Mouse (Mus musculus): ENCODE data around the gene Snx19.

Gene Snx19

DNA sequence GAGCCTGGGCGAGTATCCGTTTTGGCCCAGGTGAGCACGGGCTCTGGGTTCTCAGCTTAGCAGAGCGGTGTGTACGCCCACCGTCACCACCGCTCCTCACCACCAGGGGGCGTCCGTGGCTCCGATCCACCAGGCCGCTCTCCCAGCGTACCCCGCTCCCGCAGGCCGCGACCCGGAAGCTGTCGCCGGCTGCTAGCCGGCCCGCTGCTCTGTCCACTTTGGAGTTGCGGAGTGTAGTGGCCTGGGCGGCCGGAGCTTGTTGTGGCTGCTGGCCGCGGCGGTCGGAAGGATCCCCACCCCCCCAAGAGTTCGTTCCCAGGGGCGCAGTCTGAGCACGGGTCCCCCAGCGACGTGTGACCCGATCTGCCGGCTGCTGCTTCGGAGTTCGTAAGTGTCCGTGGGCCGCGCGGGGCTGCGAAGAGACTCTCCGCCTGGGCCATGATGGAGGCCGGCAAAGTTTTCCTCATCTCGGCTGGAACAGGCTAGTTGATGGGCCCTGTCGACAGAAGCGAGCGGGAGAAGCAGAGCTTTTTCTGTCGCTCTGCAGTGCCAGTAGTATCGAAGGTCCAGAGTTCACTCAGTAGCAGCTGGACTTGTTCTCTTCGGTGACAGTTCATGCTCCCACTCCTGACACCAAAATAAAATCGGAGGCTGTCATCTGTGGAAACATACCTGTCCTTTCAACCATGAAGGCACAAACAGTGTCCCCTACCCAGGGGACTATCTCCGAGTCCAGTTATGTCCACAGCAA, at the start of gene Snx19:
Gene Snx19 (plus strand): TSS at position 227 of the 751 bp plus-strand sequence.
- peak; percentile 65 for DNase-seq (ENCODE audit: low spot score)

DNA sequence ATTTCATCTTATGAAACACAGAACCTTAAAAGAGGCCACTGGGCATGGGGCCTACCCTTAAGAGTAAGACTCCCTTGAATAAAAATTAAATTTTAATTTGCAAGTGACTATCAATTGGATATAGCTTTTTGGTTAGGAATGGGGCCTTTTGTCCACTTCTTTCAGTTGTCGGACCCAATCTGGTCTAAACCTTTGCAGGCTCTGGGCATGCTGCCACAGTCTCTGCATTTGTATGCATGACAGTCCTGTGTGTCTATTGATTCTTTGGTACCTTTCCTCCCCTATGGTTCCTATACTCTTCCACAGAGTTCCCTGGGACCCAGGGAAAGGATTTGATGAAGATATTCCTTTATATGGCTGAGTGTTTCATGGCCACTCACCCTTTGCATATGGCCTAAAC, 26.1 kb upstream of the Snx19 start:
- DNase-seq (ENCODE audit: low spot score) = no peak

DNA sequence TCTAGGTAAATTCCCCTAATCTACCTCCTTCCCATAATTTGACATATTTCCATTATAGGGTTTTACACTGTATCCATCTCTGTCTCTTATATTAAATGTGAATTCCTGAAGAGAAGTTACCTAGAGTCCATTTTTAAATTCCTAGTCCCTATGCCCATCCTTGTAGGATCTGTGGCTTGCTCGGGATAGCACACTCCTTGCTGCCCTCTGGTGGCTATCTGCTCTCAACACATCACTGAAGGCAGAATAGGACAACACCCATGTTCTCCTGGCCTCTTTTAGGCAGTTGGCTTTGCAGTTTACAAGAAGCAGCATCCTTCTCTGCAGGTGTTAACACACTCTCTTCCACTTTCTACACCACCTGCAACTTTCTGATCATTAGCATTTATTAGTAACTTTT, 4.0 kb upstream of the Snx19 start:
- no peak for DNase-seq (ENCODE audit: low spot score)

DNA sequence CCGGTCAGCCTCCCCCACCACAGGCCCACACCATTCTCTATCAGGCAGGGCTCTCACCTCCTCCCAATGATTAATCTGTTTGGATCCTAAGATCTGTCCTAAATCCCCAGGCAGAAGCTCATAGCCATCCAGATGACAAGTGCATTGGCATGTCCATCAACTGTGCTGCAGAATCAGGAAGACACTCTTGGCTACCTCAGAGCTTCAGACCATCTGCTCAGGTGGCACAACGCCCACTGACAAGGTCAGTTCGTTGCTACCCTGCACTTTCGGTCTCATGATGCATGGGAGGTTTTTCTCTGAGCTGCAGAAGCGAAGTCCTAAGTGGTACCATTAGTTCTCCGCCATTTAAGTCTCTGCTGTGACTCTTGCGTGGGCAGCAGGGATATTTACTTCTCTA, 1.7 kb upstream of the Snx19 start:
- no peak for DNase-seq (ENCODE audit: low spot score)

DNA sequence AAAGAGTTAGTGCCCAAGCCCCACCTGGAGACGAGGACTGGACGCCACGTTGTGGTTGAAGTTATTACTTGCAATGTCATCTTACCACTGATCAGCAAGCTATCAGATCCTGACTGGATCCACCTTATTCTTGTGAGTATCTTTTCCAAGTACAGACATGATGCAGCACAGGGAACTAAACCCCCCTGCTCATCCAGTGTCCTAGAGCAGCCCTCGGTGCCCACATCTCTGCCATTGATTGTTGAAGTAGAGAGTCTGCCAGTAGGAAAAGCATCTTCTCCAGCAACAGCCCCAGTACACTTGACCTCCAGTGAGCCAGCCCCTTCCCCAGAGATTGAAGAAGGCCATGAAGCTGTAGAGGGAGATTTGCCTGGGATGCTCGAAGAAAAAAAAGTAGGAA, 1.3 kb downstream of the Snx19 start:
- no peak for DNase-seq (ENCODE audit: low spot score)

DNA sequence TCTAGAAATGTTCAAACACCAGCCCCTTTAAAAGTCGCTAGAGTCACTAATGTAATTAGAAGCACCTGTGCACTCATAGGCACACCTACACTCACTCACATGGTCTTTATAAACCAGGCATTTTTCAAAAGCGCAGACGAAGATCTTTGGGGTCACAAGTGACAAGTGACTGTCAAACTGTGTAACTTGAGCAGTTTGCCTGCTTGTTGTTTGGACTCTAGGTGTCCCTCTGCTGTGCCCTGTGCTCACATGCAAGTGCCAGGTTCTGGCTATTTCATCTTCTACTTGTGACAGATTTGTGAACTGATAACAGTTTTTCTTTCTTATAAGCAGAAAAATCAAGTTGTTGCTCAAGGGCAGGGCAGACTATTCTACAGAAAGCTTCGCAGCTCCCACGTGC, 3.5 kb downstream of the Snx19 start:
- DNase-seq (ENCODE audit: low spot score) = no peak

DNA sequence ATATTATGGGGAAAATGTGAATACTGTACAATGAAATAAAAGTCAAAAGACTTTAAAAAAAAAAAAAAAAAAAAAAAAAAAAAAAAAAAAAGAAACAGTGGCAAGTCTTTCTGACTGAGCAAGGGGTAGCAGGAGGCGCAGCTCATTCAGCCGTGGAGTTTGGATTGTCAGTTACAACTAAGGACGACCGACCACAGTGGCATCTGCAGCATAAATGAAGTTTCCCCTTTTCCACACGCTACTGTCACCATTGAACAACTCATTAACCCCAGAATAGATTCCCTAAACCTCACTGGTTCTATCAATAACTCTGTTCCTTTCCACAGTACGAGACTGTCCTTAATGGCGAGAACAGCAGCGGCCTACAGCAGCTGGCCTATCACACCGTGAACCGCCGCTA, 5.0 kb downstream of the Snx19 start:
- DNase-seq (ENCODE audit: low spot score) = no peak

DNA sequence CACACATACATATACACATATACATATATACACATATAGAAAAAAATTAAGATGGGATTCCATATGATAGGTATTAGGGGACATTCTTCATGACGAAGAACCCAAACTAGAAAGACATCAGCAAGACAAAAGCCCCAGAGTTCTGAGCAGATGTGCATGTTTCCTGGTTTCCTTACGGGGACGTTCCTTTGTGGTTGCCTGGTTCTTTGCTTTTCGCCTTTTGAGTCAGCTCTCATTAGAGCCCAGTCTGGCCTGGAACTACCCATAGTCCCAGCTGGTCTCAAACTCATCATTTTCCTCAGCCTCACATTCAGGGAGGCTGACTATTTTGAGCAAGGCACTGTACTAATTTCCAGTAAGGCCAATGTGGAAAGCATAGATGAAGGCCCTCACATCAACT, 7.0 kb downstream of the Snx19 start:
- no peak for DNase-seq (ENCODE audit: low spot score)

DNA sequence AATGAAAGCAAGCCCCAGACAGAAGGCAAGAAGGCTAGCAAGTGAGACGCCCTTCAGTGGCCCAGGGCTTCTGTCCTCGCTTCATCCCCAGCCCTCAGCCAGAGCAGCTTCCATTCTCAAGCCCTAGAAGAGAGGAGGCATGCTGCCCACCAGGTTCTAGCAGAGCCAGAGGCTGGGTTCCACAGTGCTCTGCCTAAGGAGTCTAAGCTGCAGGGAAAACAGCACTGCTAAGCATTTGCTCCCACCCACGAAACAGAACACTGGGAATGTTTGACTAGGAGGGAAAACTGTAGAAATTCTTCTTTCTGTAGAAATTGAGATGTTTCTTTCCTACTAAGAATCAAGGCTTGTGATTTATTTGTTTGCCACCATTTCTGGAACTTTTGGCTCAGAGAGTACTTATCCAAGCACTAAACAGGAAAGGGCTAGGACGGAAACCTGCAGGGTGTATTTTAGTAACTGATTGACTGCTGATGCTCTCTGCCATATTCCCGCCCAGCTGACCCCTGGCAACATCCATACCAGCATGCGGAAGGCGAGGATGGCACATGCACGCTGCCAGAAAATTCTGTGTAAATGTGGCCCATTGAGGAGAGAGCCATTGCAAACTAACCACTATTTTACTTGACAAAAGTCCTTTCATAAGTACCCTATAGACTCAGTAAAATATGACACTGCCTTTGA, 9.1 kb downstream of the Snx19 start:
- DNase-seq (ENCODE audit: low spot score) = no peak

DNA sequence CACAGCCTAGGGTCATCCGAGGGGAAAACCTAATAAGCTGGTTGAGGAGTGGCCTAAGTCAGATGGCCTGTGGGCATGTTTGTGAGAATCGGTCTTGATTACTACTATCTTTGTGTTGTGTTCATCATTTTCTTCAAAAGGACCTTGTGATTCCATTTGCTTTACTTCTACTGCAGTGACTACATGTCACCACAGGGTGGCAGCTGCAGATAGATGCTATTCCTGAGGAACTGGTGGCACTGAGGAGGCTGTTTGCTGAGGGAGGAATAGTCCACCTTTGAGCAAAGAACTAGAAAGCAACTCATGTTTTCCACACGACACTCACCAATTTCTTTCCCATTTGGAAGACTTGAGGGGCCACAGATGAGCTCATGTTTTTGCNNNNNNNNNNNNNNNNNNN, 11.6 kb downstream of the Snx19 start:
- DNase-seq (ENCODE audit: low spot score) = no peak

DNA sequence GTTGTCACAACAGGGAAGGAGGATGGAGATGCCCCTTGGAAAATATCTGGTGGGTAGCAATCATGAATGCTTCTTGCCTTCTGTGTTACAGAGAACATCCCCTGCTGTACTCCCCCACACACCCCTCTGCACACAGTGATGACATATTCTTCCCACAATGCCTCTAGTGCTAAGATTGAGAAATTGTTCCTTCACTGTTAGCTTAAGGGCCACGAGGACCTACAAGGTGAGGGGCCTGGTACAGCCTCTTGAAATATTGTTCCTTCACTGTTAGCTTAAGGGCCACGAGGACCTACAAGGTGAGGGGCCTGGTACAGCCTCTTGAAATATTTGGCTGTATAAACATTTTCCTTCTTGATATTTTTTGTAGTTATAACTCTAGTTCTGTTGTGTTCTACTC, 14.9 kb downstream of the Snx19 start:
- DNase-seq (ENCODE audit: low spot score) = no peak

DNA sequence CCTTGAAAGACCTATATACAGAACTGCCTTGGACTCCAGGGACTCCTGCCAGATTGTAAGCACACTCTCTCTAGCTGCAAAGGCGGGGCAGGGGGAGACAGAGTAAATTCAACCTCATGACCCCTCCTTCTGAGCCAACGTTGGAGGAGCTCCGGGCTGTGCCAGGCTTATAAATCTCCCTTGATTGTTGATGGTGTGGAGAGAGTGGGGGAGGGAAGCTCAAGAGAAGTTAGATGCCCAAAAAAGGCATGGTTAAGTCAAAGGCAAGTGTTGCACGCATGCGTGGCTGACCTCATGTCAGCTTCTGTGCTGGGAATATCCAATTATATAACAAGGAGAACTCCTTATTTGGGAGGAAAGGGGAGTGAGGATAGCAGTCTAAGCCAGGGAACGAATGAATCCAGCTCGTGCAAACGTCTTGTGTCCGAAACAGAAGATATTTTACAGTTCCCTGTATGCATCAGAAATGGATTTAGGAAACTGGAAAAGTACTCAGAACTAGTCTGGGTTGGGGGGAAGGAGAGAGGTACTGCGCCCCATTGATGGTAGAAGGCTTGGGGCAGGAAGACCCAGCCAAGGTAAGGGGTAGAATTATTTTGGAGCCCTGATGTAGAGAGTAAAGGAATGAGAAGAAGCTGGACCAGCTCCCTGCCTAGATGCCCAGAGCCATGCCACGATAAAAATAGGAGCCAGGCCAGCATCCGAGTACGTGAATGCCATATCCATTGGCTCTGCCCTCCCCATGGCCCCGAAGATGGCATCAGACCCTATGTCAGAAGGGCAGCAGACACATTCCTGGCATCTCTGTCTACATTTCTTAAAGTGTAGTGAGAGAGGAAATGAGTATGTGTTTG, 18.6 kb downstream of the Snx19 start:
- DNase-seq (ENCODE audit: low spot score) = no peak

DNA sequence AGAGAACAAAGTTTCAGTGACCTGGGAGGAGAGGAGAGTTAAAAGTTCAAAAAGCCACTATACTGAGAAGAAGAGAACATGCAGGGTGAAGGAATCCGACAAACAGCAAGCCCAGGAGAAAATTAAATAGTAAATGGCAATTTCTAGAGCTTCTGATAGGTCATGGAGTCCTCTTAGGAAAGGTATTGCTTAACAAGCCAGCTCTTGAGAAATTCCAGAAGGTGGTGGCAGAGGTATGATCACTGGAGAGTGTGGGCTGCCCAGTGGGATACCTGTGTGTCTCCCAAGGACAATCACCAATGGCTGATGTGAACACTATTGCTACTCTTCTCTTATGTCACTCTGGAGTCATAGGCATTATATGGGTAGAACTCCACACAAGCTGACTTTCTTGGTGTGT, 19.2 kb downstream of the Snx19 start:
- DNase-seq (ENCODE audit: low spot score) = no peak

DNA sequence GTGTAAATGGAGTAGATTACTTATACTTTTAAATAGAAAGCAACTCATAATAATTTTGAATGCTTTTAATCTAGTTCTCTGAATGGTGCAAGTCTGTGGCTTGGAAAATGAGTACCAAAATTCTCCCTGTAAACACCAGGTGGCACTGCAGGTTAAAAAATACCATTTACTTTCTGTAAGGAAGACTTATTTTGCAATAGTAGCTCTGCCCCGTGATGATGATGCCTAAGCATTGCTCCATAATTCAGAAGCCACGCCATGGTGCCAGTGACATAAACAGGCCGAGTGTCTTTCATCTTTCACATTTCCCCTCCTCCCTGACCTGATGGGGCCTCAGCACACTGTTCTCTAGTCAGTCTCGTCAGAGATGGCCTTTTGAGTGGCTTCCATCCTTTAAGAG, 21.6 kb downstream of the Snx19 start:
- DNase-seq (ENCODE audit: low spot score) = no peak

DNA sequence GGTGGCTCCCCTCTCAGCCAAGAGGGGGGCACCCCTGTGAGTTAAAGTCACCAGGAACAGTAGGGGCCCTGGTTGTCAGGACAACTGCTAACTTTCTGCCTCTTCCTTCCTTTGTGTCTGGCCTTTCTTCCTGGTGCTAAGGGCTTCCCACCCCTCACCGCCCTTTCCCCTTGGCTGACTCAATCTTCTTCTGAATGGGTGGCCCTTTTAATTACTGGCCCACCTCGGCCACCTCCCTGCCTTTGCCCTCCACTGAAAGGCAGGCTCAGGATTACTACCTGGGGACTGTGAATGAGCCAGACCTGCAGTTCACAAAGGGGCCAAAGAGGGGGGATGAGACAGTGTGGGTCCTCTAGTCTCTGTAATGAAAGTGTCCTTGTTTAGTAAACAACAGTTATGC, 23.0 kb downstream of the Snx19 start:
- DNase-seq (ENCODE audit: low spot score) = no peak

DNA sequence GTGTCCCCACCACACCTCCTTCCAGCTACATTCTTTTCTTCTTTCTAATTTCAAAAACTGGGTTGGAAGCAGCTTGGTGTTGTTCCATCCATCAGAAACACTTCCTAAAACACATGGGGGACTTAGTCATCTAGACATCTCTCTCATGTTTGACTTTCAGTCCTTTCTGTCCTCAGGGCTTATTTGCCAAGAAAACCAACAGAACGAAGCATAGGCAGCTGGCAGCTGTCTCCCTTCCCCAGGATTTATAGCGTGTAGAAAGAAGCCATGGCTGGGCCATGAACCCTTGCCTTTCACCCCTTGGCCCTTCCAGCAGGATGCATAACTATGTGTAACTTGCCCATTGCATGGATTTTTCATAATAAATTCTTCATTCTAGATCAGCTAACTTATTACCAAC, 23.9 kb downstream of the Snx19 start:
- no peak for DNase-seq (ENCODE audit: low spot score)

DNA sequence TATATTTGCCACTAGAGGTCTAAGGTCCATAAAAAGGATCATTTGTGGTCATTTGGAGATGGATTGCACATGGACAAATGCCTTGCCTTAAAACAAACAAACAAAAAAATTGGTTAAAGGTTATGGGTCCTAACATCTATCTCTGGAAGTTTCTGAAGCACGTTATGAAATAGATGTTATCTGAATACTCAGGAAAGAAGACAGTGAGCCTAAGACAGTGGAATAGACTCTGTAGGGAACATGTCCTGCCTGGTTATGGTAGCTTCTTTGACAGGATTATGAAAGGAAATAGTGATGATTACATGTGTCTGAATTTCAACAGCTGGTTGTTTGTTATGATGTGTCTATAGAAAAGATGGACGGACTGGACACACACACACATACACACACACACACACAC, 27.6 kb downstream of the Snx19 start:
- DNase-seq (ENCODE audit: low spot score) = no peak

DNA sequence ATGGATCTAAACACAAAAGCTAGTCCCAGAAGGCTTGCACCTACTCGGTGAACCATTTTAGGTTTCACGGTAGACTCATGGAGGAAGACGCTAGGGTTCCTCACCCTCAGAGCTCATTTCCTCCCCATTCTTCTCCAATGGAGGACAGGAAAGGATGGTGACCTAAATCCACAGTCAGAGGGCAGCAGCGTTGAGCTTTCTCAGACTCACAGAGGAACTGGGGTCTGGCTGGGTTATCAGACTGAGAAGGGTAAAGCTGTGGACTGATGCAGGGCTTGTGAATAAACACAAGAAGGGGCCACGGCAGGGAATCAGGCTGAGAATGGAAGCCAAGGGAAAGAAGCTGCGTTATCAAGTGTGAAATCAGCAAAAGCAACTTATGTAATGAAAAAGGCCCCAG, 29.3 kb downstream of the Snx19 start:
- no peak for DNase-seq (ENCODE audit: low spot score)

DNA sequence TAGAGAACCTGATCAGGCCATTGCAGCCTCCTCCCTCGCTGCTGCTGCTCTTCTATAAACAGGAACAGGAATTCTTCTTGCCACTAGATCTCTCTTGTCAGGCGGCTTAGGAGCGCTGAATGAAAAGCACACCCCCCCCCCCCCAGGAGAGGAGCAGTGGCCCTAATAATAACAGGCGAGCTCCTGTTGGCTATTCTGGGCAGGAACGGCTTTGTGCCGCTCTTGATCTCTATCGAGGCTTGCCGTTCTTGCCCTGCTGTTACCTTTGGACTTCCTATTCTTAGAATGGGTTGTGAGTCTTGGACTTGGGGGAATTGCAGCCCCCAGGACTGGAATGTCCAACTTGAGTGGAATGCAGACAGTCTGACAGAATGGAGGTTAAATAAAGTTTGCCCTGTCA, 33.6 kb downstream of the Snx19 start:
- no peak for DNase-seq (ENCODE audit: low spot score)

DNA sequence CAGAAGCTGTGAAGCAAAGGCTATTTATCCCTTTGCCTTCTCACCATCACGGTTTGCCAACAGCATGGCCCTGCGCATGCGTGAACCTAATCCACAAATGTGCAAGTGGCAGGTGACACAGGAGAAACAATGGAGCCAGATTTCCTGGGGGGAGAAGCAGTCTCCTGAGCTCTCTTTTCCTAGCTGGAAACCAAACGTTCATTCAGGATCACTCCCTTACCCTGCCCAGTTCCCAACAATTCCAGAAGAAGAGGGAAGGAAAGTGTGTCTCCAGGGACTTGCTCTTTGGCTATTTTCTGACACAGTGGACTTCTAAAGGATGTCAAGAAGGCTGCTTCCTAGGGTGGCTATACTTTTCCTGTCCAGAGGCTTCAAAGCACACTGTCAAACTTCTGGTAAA, 37.8 kb downstream of the Snx19 start:
- DNase-seq (ENCODE audit: low spot score) = no peak

DNA sequence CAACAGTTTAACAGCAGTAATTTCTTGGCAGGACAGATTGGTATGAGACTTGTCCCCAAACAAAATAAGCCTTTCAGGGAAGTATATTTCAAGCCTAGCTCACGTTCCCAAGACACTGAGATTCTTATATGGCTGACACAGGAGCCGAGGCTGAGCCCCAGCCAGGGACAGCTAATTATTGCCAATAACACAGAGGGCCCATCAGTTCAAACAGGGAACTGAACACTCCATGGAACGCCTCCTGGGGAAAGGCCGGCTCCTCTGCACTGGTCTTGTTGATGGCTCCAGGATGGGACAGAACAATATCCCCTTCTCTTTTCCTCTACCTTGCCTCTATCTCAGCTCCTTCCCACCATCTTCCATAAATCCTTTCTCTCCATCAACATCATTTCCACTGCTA, 53.1 kb downstream of the Snx19 start:
- DNase-seq (ENCODE audit: low spot score) = no peak

DNA sequence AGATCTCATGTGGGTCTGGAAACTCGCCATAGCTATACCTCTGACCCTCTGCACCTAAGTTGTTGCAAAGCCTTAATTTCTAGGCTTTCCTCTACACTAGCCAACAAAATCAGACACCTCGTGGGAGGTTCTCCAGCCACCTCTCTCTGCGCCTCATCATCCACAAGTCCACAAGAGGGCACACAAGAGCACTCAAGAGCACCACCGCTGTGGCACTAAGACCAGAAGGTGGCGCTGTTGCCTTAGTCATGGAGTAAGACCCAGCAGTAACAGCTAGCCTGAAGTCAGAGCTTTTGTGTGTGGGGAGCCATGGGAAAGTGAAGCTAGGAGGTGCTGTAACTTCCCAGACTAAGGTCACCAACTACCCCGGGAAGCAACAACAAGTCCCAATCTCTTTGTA, 53.6 kb downstream of the Snx19 start:
- DNase-seq (ENCODE audit: low spot score) = peak; percentile 96

DNA sequence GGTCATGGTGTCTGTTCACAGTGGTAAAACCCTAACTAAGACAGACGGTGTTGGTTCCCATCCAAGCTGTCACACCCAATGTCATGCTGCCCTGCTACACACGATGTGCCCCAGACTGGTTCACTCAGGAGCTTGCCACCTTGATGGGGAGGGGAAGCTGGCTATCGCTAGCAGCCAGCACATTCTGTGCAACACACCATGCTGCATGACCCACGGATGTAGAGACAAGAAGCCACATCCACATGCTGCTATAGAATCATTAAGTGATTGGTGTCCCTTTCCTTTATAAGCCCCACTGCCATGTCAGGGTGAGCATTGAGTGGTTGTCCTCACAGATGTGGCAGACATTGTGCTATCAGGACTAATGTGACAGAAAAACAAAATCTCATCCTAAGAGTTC, 55.2 kb downstream of the Snx19 start:
- no peak for DNase-seq (ENCODE audit: low spot score)
